Mouse (Mus musculus): ENCODE measurements around the gene Eml1. TPM values are rescaled to one million over a fixed set of nuclear protein-coding genes. Genes with fewer than 3 reads are reported as not detected.
"Not testable (repeated sequence)": the region's sequence is repeated elsewhere in the genome, so short reads cannot be mapped to it uniquely, and the experiment has no call there.

The Eml1 gene
- polyA plus RNA-seq, 1 experiment: 45.2 TPM

- Histone ChIP-seq H3K4me3 (ENCODE audit: insufficient read depth, poor library complexity, severe bottlenecking) (no peak overlapping the region), H3K79me2 (ENCODE audit: control insufficient read depth, insufficient read depth) (no peaks in the 10 kb centered on the region), H3K79me3 (ENCODE audit: low read depth) (no peaks in the 10 kb centered on the region), H3K36me3 (ENCODE audit: control insufficient read depth, insufficient read depth) (peaks cover 10% of the 10 kb centered on the region), H3K27me3 (ENCODE audit: control insufficient read depth, insufficient read depth, insufficient read length) (no peaks in the 10 kb centered on the region), H3ac (ENCODE audit: control insufficient read depth, insufficient read length, low read depth) (no peak overlapping the region)
- no peak for TF ChIP-seq USF1 (IDR thresholded peaks at IDR 0.05; ENCODE audit: low read depth)
- TF ChIP-seq FOSL1 (IDR thresholded peaks at IDR 0.05; ENCODE audit: insufficient read depth, low read length, poor library complexity, severe bottlenecking): no peak
- TF ChIP-seq CTCF (IDR thresholded peaks at IDR 0.05; ENCODE audit: control insufficient read depth, insufficient read depth, insufficient read length): no peak
- no peak for TF ChIP-seq MAX (IDR thresholded peaks at IDR 0.05)
- TF ChIP-seq CEBPB (IDR thresholded peaks at IDR 0.05; ENCODE audit: low read depth): no peak
- TF ChIP-seq MYOG (IDR thresholded peaks at IDR 0.05; ENCODE audit: control insufficient read depth, extremely low read depth, insufficient read length): no peak
- TF ChIP-seq MYOD1 (IDR thresholded peaks at IDR 0.05; ENCODE audit: control insufficient read depth, insufficient read length, low read depth): no peak
Observed at GRCm38 (mm10) chr12:108503064-108503463, 132.3 kb downstream of the Eml1 start.

GRCm38 (mm10) chr12:108503582-108503981 lies 132.8 kb downstream of the Eml1 start:
- Histone ChIP-seq H3K27me3 (ENCODE audit: control insufficient read depth, insufficient read depth, insufficient read length) (no peaks in the 10 kb centered on the region), H3K79me2 (ENCODE audit: control insufficient read depth, insufficient read depth) (no peaks in the 10 kb centered on the region), H3K79me3 (ENCODE audit: low read depth) (no peaks in the 10 kb centered on the region), H3ac (ENCODE audit: control insufficient read depth, insufficient read length, low read depth) (no peak overlapping the region), H3K4me3 (ENCODE audit: insufficient read depth, poor library complexity, severe bottlenecking) (no peak overlapping the region), H3K36me3 (ENCODE audit: control insufficient read depth, insufficient read depth) (peaks cover 10% of the 10 kb centered on the region)
- TF ChIP-seq MAX (IDR thresholded peaks at IDR 0.05): no peak
- no peak for TF ChIP-seq FOSL1 (IDR thresholded peaks at IDR 0.05; ENCODE audit: insufficient read depth, low read length, poor library complexity, severe bottlenecking)
- no peak for TF ChIP-seq USF1 (IDR thresholded peaks at IDR 0.05; ENCODE audit: low read depth)
- no peak for TF ChIP-seq CEBPB (IDR thresholded peaks at IDR 0.05; ENCODE audit: low read depth)
- no peak for TF ChIP-seq CTCF (IDR thresholded peaks at IDR 0.05; ENCODE audit: control insufficient read depth, insufficient read depth, insufficient read length)
- no peak for TF ChIP-seq MYOG (IDR thresholded peaks at IDR 0.05; ENCODE audit: control insufficient read depth, extremely low read depth, insufficient read length)
- no peak for TF ChIP-seq MYOD1 (IDR thresholded peaks at IDR 0.05; ENCODE audit: control insufficient read depth, insufficient read length, low read depth)

- no peaks in the 10 kb centered on the region for H3K79me3 ChIP-seq (ENCODE audit: low read depth)
- no peak overlapping the region for H3ac ChIP-seq (ENCODE audit: control insufficient read depth, insufficient read length, low read depth)
- no peak overlapping the region for H3K4me3 ChIP-seq (ENCODE audit: insufficient read depth, poor library complexity, severe bottlenecking)
- H3K36me3 ChIP-seq (ENCODE audit: control insufficient read depth, insufficient read depth): peaks cover 17% of the 10 kb centered on the region
- no peaks in the 10 kb centered on the region for H3K27me3 ChIP-seq (ENCODE audit: control insufficient read depth, insufficient read depth, insufficient read length)
- no peaks in the 10 kb centered on the region for H3K79me2 ChIP-seq (ENCODE audit: control insufficient read depth, insufficient read depth)
- TF ChIP-seq MYOD1 (IDR thresholded peaks at IDR 0.05; ENCODE audit: control insufficient read depth, insufficient read length, low read depth) (no peak), MYOG (IDR thresholded peaks at IDR 0.05; ENCODE audit: control insufficient read depth, extremely low read depth, insufficient read length) (no peak), CEBPB (IDR thresholded peaks at IDR 0.05; ENCODE audit: low read depth) (no peak), CTCF (IDR thresholded peaks at IDR 0.05; ENCODE audit: control insufficient read depth, insufficient read depth, insufficient read length) (no peak), MAX (IDR thresholded peaks at IDR 0.05) (no peak), FOSL1 (IDR thresholded peaks at IDR 0.05; ENCODE audit: insufficient read depth, low read length, poor library complexity, severe bottlenecking) (no peak), USF1 (IDR thresholded peaks at IDR 0.05; ENCODE audit: low read depth) (no peak)
Observed at GRCm38 (mm10) chr12:108505846-108506245, 135.1 kb downstream of the Eml1 start.

GRCm38 (mm10) chr12:108507046-108507445 lies 136.3 kb downstream of the Eml1 start:
- not testable (repeated sequence) for H3K4me3 ChIP-seq (ENCODE audit: insufficient read depth, poor library complexity, severe bottlenecking); H3K79me2 ChIP-seq (ENCODE audit: control insufficient read depth, insufficient read depth); H3K79me3 ChIP-seq (ENCODE audit: low read depth); H3ac ChIP-seq (ENCODE audit: control insufficient read depth, insufficient read length, low read depth); H3K27me3 ChIP-seq (ENCODE audit: control insufficient read depth, insufficient read depth, insufficient read length)
- H3K36me3 ChIP-seq (ENCODE audit: control insufficient read depth, insufficient read depth): peaks cover 25% of the 10 kb centered on the region

- no peaks in the 10 kb centered on the region for H3K27me3 ChIP-seq (ENCODE audit: control insufficient read depth, insufficient read depth, insufficient read length)
- no peak overlapping the region for H3K4me3 ChIP-seq (ENCODE audit: insufficient read depth, poor library complexity, severe bottlenecking)
- no peak for TF ChIP-seq FOSL1 (IDR thresholded peaks at IDR 0.05; ENCODE audit: insufficient read depth, low read length, poor library complexity, severe bottlenecking)
- no peak for TF ChIP-seq USF1 (IDR thresholded peaks at IDR 0.05; ENCODE audit: low read depth)
- no peak for TF ChIP-seq MAX (IDR thresholded peaks at IDR 0.05)
- no peak for TF ChIP-seq MYOD1 (IDR thresholded peaks at IDR 0.05; ENCODE audit: control insufficient read depth, insufficient read length, low read depth)
- no peak for TF ChIP-seq CEBPB (IDR thresholded peaks at IDR 0.05; ENCODE audit: low read depth)
- TF ChIP-seq CTCF (IDR thresholded peaks at IDR 0.05; ENCODE audit: control insufficient read depth, insufficient read depth, insufficient read length): no peak
- TF ChIP-seq MYOG (IDR thresholded peaks at IDR 0.05; ENCODE audit: control insufficient read depth, extremely low read depth, insufficient read length): no peak
- H3ac ChIP-seq (ENCODE audit: control insufficient read depth, insufficient read length, low read depth): no peak overlapping the region
- H3K79me2 ChIP-seq (ENCODE audit: control insufficient read depth, insufficient read depth): no peaks in the 10 kb centered on the region
- no peaks in the 10 kb centered on the region for H3K79me3 ChIP-seq (ENCODE audit: low read depth)
- peaks cover 42% of the 10 kb centered on the region for H3K36me3 ChIP-seq (ENCODE audit: control insufficient read depth, insufficient read depth)
Observed at GRCm38 (mm10) chr12:108510571-108510970, 139.8 kb downstream of the Eml1 start.

- Histone ChIP-seq H3K27me3 (ENCODE audit: control insufficient read depth, insufficient read depth, insufficient read length) (no peaks in the 10 kb centered on the region), H3ac (ENCODE audit: control insufficient read depth, insufficient read length, low read depth) (no peak overlapping the region), H3K79me2 (ENCODE audit: control insufficient read depth, insufficient read depth) (no peaks in the 10 kb centered on the region), H3K4me3 (ENCODE audit: insufficient read depth, poor library complexity, severe bottlenecking) (no peak overlapping the region), H3K79me3 (ENCODE audit: low read depth) (no peaks in the 10 kb centered on the region), H3K36me3 (ENCODE audit: control insufficient read depth, insufficient read depth) (peaks cover 46% of the 10 kb centered on the region)
- TF ChIP-seq CTCF (IDR thresholded peaks at IDR 0.05; ENCODE audit: control insufficient read depth, insufficient read depth, insufficient read length) (no peak), USF1 (IDR thresholded peaks at IDR 0.05; ENCODE audit: low read depth) (no peak), FOSL1 (IDR thresholded peaks at IDR 0.05; ENCODE audit: insufficient read depth, low read length, poor library complexity, severe bottlenecking) (no peak), MAX (IDR thresholded peaks at IDR 0.05) (no peak), CEBPB (IDR thresholded peaks at IDR 0.05; ENCODE audit: low read depth) (no peak), MYOG (IDR thresholded peaks at IDR 0.05; ENCODE audit: control insufficient read depth, extremely low read depth, insufficient read length) (no peak), MYOD1 (IDR thresholded peaks at IDR 0.05; ENCODE audit: control insufficient read depth, insufficient read length, low read depth) (no peak)
Observed at GRCm38 (mm10) chr12:108511009-108511408, 140.3 kb downstream of the Eml1 start.
